Mouse (Mus musculus): Measurements from ENCODE around the gene Cdh4. TPM values are rescaled to one million over a fixed set of nuclear protein-coding genes. Genes with fewer than 3 reads are reported as not detected.
A peak's percentile ranks its signal among the peaks of the same experiment; 100 is the strongest.

Cdh4 gene
- polyA plus RNA-seq, 1 experiment from 2014 or later = 50.0 TPM

- ATAC-seq (ENCODE audit: low FRiP score, low read depth) = no peak
- peaks cover 14% of the 10 kb centered on the region for H3K4me1 ChIP-seq (replicated peaks)
- H3K4me3 ChIP-seq = no peak overlapping the region
- no peak overlapping the region for H3K9ac ChIP-seq
- 85% methylated on average over 4 of the region's 4 CpGs for WGBS
- no peak overlapping the region for H3K27ac ChIP-seq (replicated peaks)
- H3K27me3 ChIP-seq = no peaks in the 10 kb centered on the region
- no peaks in the 10 kb centered on the region for H3K36me3 ChIP-seq
- no peak overlapping the region for H3K4me2 ChIP-seq
- no peaks in the 10 kb centered on the region for H3K9me3 ChIP-seq
Measured at GRCm38 (mm10) chr2:179555928-179556327, 113.7 kb downstream of the Cdh4 start.

DNA sequence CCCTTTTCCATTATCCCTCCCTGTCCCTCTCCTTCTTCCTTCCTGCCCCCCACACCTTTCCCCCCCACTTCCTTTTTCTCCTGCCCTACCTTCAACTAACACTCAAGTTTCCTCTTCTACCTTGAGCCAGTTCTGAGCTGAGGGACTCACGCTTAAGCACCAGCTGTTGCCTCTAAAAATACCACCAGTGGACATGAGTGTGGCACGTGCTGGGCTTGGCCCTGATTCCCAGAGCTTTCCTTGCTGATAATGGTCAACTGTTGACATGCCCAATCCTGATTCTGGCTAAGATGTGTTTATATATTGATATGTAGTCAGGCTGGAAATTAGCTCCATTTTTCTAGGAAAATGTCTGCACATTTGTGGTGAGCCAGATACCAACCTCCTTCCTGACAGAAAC, 120.1 kb downstream of the Cdh4 start:
- H3K9ac ChIP-seq = no peak overlapping the region
- no peaks in the 10 kb centered on the region for H3K36me3 ChIP-seq
- H3K4me2 ChIP-seq = no peak overlapping the region
- WGBS = 89% methylated on average over 2 of the region's 2 CpGs
- ATAC-seq (ENCODE audit: low FRiP score, low read depth) = no peak
- no peaks in the 10 kb centered on the region for H3K9me3 ChIP-seq
- H3K27me3 ChIP-seq = no peaks in the 10 kb centered on the region
- H3K27ac ChIP-seq (replicated peaks) = no peak overlapping the region
- H3K4me3 ChIP-seq = no peak overlapping the region
- H3K4me1 ChIP-seq (replicated peaks) = peaks cover 30% of the 10 kb centered on the region

DNA sequence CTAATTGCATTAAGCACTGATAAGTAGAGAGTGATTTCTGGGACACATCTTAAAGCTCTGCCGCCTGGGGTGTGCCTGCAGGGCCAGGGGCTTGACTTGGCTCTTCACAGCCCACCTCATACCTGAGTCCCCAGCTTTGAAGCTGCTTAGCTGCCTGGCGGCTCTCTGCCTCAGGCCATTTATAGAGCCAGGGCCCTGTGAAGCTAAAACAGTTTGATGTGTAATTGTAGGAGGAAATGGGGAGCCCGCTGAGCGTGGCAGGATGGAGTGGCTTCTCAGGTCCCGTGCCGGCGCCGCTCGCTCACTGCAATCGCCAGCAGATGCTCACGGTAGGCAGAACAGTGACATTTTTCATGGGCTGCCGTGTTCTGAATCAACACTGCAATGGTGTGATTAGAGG, 123.4 kb downstream of the Cdh4 start:
- Histone ChIP-seq H3K9me3 (no peaks in the 10 kb centered on the region), H3K4me3 (no peak overlapping the region), H3K4me2 (peak overlapping the region; percentile 13), H3K9ac (no peak overlapping the region), H3K4me1 (replicated peaks) (peaks cover 37% of the 10 kb centered on the region), H3K27ac (replicated peaks) (0 out of 2 replicates have a peak overlapping the region, but pooled peaks have one; percentile 4), H3K36me3 (no peaks in the 10 kb centered on the region), H3K27me3 (no peaks in the 10 kb centered on the region)
- ATAC-seq (ENCODE audit: low FRiP score, low read depth) = no peak
- WGBS = 24% methylated on average over 12 of the region's 12 CpGs

- H3K4me1 ChIP-seq (replicated peaks) = peaks cover 44% of the 10 kb centered on the region
- no peak overlapping the region for H3K4me2 ChIP-seq
- no peak overlapping the region for H3K4me3 ChIP-seq
- no peak for ATAC-seq (ENCODE audit: low FRiP score, low read depth)
- 97% methylated on average over 8 of the region's 8 CpGs for WGBS
- H3K27me3 ChIP-seq = no peaks in the 10 kb centered on the region
- no peaks in the 10 kb centered on the region for H3K9me3 ChIP-seq
- H3K9ac ChIP-seq = no peak overlapping the region
- no peaks in the 10 kb centered on the region for H3K36me3 ChIP-seq
- no peak overlapping the region for H3K27ac ChIP-seq (replicated peaks)
Measured at GRCm38 (mm10) chr2:179567886-179568285, 125.7 kb downstream of the Cdh4 start.

- 41% methylated on average over 10 of the region's 10 CpGs for WGBS
- no peak overlapping the region for H3K27ac ChIP-seq (replicated peaks)
- H3K27me3 ChIP-seq = no peaks in the 10 kb centered on the region
- no peak overlapping the region for H3K9ac ChIP-seq
- H3K36me3 ChIP-seq = no peaks in the 10 kb centered on the region
- H3K9me3 ChIP-seq = no peaks in the 10 kb centered on the region
- H3K4me2 ChIP-seq = no peak overlapping the region
- H3K4me3 ChIP-seq = no peak overlapping the region
- ATAC-seq (ENCODE audit: low FRiP score, low read depth) = no peak
- H3K4me1 ChIP-seq (replicated peaks) = peaks cover 50% of the 10 kb centered on the region
Measured at GRCm38 (mm10) chr2:179569171-179569570, 126.9 kb downstream of the Cdh4 start.

- no peak overlapping the region for H3K4me2 ChIP-seq
- H3K4me1 ChIP-seq (replicated peaks) = peaks cover 34% of the 10 kb centered on the region
- no peaks in the 10 kb centered on the region for H3K36me3 ChIP-seq
- WGBS = 20% methylated on average over 6 of the region's 6 CpGs
- H3K27ac ChIP-seq (replicated peaks) = 0 out of 2 replicates have a peak overlapping the region, but pooled peaks have one; percentile 4
- no peaks in the 10 kb centered on the region for H3K27me3 ChIP-seq
- H3K9ac ChIP-seq = no peak overlapping the region
- peak; percentile 62; the same call in 1 of the 2 replicates for ATAC-seq (ENCODE audit: low FRiP score, low read depth)
- no peak overlapping the region for H3K4me3 ChIP-seq
- no peaks in the 10 kb centered on the region for H3K9me3 ChIP-seq
Measured at GRCm38 (mm10) chr2:179571175-179571769, 129.0 kb downstream of the Cdh4 start.

- no peak for ATAC-seq (ENCODE audit: low FRiP score, low read depth)
- Histone ChIP-seq H3K4me2 (no peak overlapping the region), H3K27me3 (no peaks in the 10 kb centered on the region), H3K9ac (no peak overlapping the region), H3K4me3 (no peak overlapping the region), H3K4me1 (replicated peaks) (peaks cover 34% of the 10 kb centered on the region), H3K9me3 (no peaks in the 10 kb centered on the region), H3K27ac (replicated peaks) (no peak overlapping the region), H3K36me3 (no peaks in the 10 kb centered on the region)
- 31% methylated on average over 11 of the region's 11 CpGs for WGBS
Measured at GRCm38 (mm10) chr2:179573331-179573730, 131.1 kb downstream of the Cdh4 start.

DNA sequence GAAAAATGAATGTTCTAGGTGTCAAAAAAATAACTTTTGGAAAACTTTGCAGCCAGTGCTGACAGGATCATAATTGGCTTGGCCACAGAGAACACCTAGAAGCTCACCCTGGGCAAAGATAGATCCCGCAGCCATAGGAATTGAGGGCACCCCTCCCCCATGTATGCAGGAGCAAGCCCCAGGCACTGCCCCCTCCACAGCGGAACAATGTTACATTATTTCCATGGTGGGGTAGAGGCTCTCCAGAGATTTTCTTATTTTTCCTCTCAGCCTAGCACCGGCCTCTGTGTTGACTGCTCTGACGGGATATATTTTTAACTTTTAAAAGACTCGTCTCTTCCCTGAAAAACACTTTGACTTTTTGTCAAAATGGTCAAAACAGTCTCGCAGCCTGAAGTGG, 131.6 kb downstream of the Cdh4 start:
- Histone ChIP-seq H3K4me3 (no peak overlapping the region), H3K4me1 (replicated peaks) (peaks cover 35% of the 10 kb centered on the region), H3K36me3 (no peaks in the 10 kb centered on the region), H3K4me2 (no peak overlapping the region), H3K9me3 (no peaks in the 10 kb centered on the region), H3K9ac (no peak overlapping the region), H3K27ac (replicated peaks) (no peak overlapping the region), H3K27me3 (no peaks in the 10 kb centered on the region)
- no peak for ATAC-seq (ENCODE audit: low FRiP score, low read depth)
- 52% methylated on average over 6 of the region's 6 CpGs for WGBS

DNA sequence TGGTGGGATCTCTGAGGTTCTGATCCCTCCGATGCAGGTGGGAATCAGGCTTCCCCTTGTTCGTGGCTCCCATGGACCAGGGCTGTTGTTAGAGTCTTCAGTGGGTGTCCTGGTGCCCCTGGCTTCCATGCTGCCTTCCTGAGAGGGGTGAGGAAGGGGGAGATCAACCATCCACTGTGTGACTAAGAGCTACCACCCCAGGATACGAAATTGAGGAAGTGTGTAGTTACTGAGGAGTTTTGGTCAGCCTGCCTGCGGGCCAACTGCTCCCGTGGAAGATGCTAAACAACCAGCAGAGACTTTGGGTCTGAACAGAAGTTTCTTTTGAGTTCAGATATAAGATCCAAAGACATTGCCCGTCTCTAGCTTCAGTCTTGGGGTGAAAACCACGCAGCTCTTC, 133.4 kb downstream of the Cdh4 start:
- H3K4me3 ChIP-seq = no peak overlapping the region
- no peak overlapping the region for H3K4me2 ChIP-seq
- no peaks in the 10 kb centered on the region for H3K36me3 ChIP-seq
- no peaks in the 10 kb centered on the region for H3K27me3 ChIP-seq
- 91% methylated on average over 7 of the region's 7 CpGs for WGBS
- no peak overlapping the region for H3K27ac ChIP-seq (replicated peaks)
- H3K9me3 ChIP-seq = no peaks in the 10 kb centered on the region
- peaks cover 25% of the 10 kb centered on the region for H3K4me1 ChIP-seq (replicated peaks)
- H3K9ac ChIP-seq = no peak overlapping the region
- no peak for ATAC-seq (ENCODE audit: low FRiP score, low read depth)

DNA sequence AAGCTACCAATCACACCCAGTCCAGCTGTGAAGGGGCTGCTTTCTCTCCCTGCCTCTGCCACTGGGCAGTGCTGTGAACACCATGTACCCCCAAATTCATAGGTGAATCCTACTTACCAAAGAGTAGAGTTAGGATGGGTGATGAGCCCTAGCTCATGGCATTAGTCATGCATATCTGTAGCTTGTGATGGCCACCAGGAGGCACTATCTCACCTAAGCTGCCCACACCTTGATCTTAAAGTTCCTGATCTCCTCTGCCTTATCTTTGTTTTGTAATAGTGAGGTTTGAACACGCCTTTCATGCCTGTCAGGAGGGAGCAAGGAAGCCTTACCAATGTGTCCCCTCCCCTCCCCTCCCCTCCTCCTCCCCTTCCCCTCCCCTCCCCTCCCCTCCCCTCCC, 134.0 kb downstream of the Cdh4 start:
- Histone ChIP-seq H3K36me3 (no peaks in the 10 kb centered on the region), H3K27ac (replicated peaks) (no peak overlapping the region), H3K4me1 (replicated peaks) (peaks cover 19% of the 10 kb centered on the region), H3K9ac (no peak overlapping the region), H3K4me3 (no peak overlapping the region), H3K27me3 (no peaks in the 10 kb centered on the region), H3K4me2 (no peak overlapping the region), H3K9me3 (no peaks in the 10 kb centered on the region)
- WGBS = 78% methylated on average over 1 of the region's 1 CpGs
- no peak for ATAC-seq (ENCODE audit: low FRiP score, low read depth)

- Histone ChIP-seq H3K4me1 (replicated peaks) (peaks cover 21% of the 10 kb centered on the region), H3K27ac (replicated peaks) (no peak overlapping the region), H3K9me3 (no peaks in the 10 kb centered on the region), H3K27me3 (no peaks in the 10 kb centered on the region), H3K4me3 (no peak overlapping the region), H3K9ac (no peak overlapping the region), H3K4me2 (no peak overlapping the region), H3K36me3 (no peaks in the 10 kb centered on the region)
- WGBS = 73% methylated on average over 3 of the region's 3 CpGs
- ATAC-seq (ENCODE audit: low FRiP score, low read depth) = no peak
Measured at GRCm38 (mm10) chr2:179578329-179578728, 136.1 kb downstream of the Cdh4 start.

- Histone ChIP-seq H3K4me1 (replicated peaks) (peaks cover 19% of the 10 kb centered on the region), H3K9ac (no peak overlapping the region), H3K36me3 (no peaks in the 10 kb centered on the region), H3K27me3 (no peaks in the 10 kb centered on the region), H3K9me3 (no peaks in the 10 kb centered on the region), H3K27ac (replicated peaks) (no peak overlapping the region), H3K4me3 (no peak overlapping the region), H3K4me2 (no peak overlapping the region)
- WGBS = 53% methylated on average over 11 of the region's 11 CpGs
- ATAC-seq (ENCODE audit: low FRiP score, low read depth) = no peak
Measured at GRCm38 (mm10) chr2:179578842-179579241, 136.6 kb downstream of the Cdh4 start.

GRCm38 (mm10) chr2:179580415-179580814, 138.2 kb downstream of the Cdh4 start:
- WGBS = 66% methylated on average over 4 of the region's 4 CpGs

More at GRCm38 (mm10) chr2:179580415-179580814, 138.2 kb downstream of the Cdh4 start:
- H3K27me3 ChIP-seq = no peaks in the 10 kb centered on the region
- no peaks in the 10 kb centered on the region for H3K9me3 ChIP-seq
- ATAC-seq (ENCODE audit: low FRiP score, low read depth) = no peak
- no peaks in the 10 kb centered on the region for H3K36me3 ChIP-seq
- no peak overlapping the region for H3K4me2 ChIP-seq
- no peak overlapping the region for H3K27ac ChIP-seq (replicated peaks)
- no peak overlapping the region for H3K4me3 ChIP-seq
- H3K4me1 ChIP-seq (replicated peaks) = peaks cover 21% of the 10 kb centered on the region
- no peak overlapping the region for H3K9ac ChIP-seq

Data from hindbrain, embryonic 15.5 days (tissue).